Mouse (Mus musculus) intestine, postnatal 0 days (tissue): ENCODE measurements around the gene Pik3ip1. TPM values are rescaled to one million over a fixed set of nuclear protein-coding genes. Genes with fewer than 3 reads are reported as not detected.

Experiments
- ATAC-seq: fragments of 200-750 bp; cut with Nextera tagmentation; 2 replicates; pipeline ENCODE4 v1.8.0; 2017; ENCODE audit warnings: mild to moderate bottlenecking, moderate TSS enrichment, moderate library complexity
- H3K27ac ChIP-seq: fragments of 300-500 bp; sonication (generic); 2 replicates; pipeline ENCODE4 v1.5.1; 2014; ENCODE audit warnings: mild to moderate bottlenecking, low read depth, low read length, moderate library complexity
- H3K27me3 ChIP-seq: fragments of 300-500 bp; sonication (generic); replicated peaks from 2 replicates; pipeline ENCODE4 v1.6.1; 2014; ENCODE audit warnings: low read length, mixed read lengths; ENCODE audit not compliant: control insufficient read depth, insufficient read depth
- H3K36me3 ChIP-seq: fragments of 300-500 bp; sonication (generic); 2 replicates; pipeline ENCODE4 v1.6.1; 2014; ENCODE audit warnings: mild to moderate bottlenecking, moderate library complexity; ENCODE audit not compliant: control insufficient read depth, insufficient read depth
- H3K4me1 ChIP-seq: fragments of 300-500 bp; sonication (generic); replicated peaks from 2 replicates; pipeline ENCODE4 v1.6.1; 2014; ENCODE audit warnings: antibody characterized with exemption, low read length, mixed read lengths; ENCODE audit not compliant: control insufficient read depth, insufficient read depth
- H3K4me2 ChIP-seq: fragments of 300-500 bp; sonication (generic); replicated peaks from 2 replicates; pipeline ENCODE4 v1.6.1; 2014; ENCODE audit warnings: low read depth, mild to moderate bottlenecking, moderate library complexity
- H3K4me3 ChIP-seq: fragments of 300-500 bp; sonication (generic); 2 replicates; pipeline ENCODE4 v1.5.1; 2014; ENCODE audit warnings: low read depth, low read length
- H3K9ac ChIP-seq: fragments of 300-500 bp; sonication (generic); 2 replicates; pipeline ENCODE4 v1.6.1; 2014; ENCODE audit warnings: mild to moderate bottlenecking, low read depth, low read length
- H3K9me3 ChIP-seq: fragments of 300-500 bp; sonication (generic); 2 replicates; pipeline ENCODE4 v1.6.1; 2016; ENCODE audit warnings: mixed run types; ENCODE audit not compliant: control insufficient read depth
- CTCF ChIP-seq: sonication (generic); IDR thresholded peaks from 2 replicates; pipeline ENCODE4 v1.5.1; 2016; ENCODE audit warnings: low read depth, mild to moderate bottlenecking, control low read depth, antibody characterized with exemption, moderate library complexity
- WGBS: fragments of 180-500 bp; shearing (Covaris S2); extraction: QIAGEN DNeasy Blood & Tissue Kit; methylation state at CpG from one replicate; pipeline ENCODE4 v1.1.7; 2014; 5-methylcytosine and 5-hydroxymethylcytosine counted together
- polyA plus RNA-seq: library from polyadenylated mRNA; unstranded; fragments of >200 nt; fragmentation: Nextera tagmentation; extraction: Ambion mirVana; gene quantifications from 2 replicates; pipeline ENCODE4 v1.2.1, GENCODE M21; 2015

Gene Pik3ip1
- polyA plus RNA-seq, 1 experiment from 2014 or later: 6.5 TPM

- Histone ChIP-seq H3K9me3 (no peaks in the 10 kb centered on the region), H3K4me3 (no peak overlapping the region), H3K27me3 (no peaks in the 10 kb centered on the region), H3K36me3 (peaks cover 44% of the 10 kb centered on the region), H3K27ac (no peak overlapping the region), H3K4me2 (no peak overlapping the region), H3K4me1 (no peaks in the 10 kb centered on the region), H3K9ac (no peak overlapping the region)
- no peak for ATAC-seq
- WGBS: 71% methylated on average over 5 of the region's 5 CpGs
- no peak for TF ChIP-seq CTCF
Observed at GRCm38 (mm10) chr11:3341476-3341875, 11.3 kb downstream of the Pik3ip1 start.

- Histone ChIP-seq H3K27ac (no peak overlapping the region), H3K4me1 (peaks cover 6% of the 10 kb centered on the region; the same call in 1 of the 2 replicates), H3K27me3 (no peaks in the 10 kb centered on the region), H3K4me2 (no peak overlapping the region), H3K36me3 (peaks cover 65% of the 10 kb centered on the region), H3K4me3 (no peak overlapping the region), H3K9ac (no peak overlapping the region), H3K9me3 (no peaks in the 10 kb centered on the region)
- TF ChIP-seq CTCF: no peak
- no peak for ATAC-seq
- WGBS: 86% methylated on average over 3 of the region's 3 CpGs
Observed at GRCm38 (mm10) chr11:3344916-3345315, 14.7 kb downstream of the Pik3ip1 start.

DNA sequence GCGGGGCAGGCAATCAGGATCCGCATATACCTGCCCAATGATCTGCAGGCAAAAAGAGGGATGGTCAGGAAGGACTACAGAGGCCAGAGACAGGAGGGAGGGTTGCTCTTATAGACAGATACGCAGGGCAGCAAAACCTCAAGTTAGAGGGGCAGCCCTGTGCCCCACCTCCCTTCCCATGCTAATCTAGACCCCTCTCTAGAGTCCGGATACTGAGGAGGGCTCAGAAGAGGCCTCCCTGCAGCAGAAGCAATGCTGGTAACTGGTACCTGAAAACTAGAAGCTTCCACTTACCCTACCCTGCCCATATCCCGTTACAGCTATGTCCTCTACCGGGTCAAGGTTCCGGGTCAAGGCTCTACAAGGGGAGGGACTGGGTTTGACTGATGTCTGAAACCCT lies 16.1 kb downstream of the Pik3ip1 start:
- Histone ChIP-seq H3K27ac (no peak overlapping the region), H3K9me3 (no peaks in the 10 kb centered on the region), H3K9ac (no peak overlapping the region), H3K4me2 (no peak overlapping the region), H3K27me3 (no peaks in the 10 kb centered on the region), H3K4me1 (peaks cover 6% of the 10 kb centered on the region; the same call in 1 of the 2 replicates), H3K36me3 (peaks cover 77% of the 10 kb centered on the region), H3K4me3 (no peak overlapping the region)
- ATAC-seq: no peak
- 86% methylated on average over 7 of the region's 7 CpGs for WGBS
- TF ChIP-seq CTCF: no peak

DNA sequence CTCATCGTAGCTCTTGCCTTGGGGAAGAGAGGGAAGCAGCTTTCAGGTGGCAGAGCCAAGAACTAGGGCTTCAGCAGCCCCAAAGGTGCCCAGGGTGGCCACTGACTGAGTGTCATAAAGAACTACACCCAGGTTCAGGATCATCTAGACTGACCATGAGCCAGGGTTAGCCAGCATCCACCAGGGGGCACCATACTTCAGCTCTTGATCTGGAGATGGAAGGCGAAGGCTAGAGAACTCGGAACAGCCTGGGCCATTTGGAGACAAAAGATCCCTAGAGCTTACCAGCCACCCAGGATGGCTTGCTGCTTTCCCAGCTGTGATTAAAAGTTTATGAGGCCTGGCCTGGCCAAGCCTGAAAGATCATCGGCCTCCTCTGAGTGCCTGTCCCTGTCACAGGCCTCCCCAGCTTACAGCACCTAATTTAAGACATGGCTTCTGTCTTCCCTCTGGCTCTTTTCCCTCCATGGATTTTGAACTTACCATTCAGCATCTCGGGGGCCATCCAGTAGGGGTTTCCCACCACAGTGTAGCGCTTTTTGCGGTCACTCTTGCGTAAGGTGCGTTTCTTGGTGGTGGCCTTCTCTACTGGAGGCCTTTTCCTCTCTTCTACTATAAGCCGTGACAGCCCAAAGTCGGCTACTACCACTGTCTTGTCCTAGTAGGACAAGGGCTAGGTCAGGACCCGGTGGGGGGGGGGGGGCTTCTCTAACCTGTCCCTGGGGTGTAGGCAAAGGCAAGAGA lies 17.1 kb downstream of the Pik3ip1 start:
- Histone ChIP-seq H3K36me3 (peaks cover 83% of the 10 kb centered on the region), H3K4me2 (no peak overlapping the region), H3K9ac (no peak overlapping the region), H3K27ac (no peak overlapping the region), H3K9me3 (no peaks in the 10 kb centered on the region), H3K4me1 (peaks cover 6% of the 10 kb centered on the region; the same call in 1 of the 2 replicates), H3K4me3 (no peak overlapping the region), H3K27me3 (no peaks in the 10 kb centered on the region)
- ATAC-seq: peak; percentile 46; the same call in 1 of the 2 replicates
- 65% methylated on average over 12 of the region's 12 CpGs for WGBS
- TF ChIP-seq CTCF: peak; percentile 92

GRCm38 (mm10) chr11:3347835-3348195 lies 17.6 kb downstream of the Pik3ip1 start:
- Histone ChIP-seq H3K4me1 (peaks cover 6% of the 10 kb centered on the region; the same call in 1 of the 2 replicates), H3K4me3 (no peak overlapping the region), H3K9ac (no peak overlapping the region), H3K4me2 (no peak overlapping the region), H3K27me3 (no peaks in the 10 kb centered on the region), H3K27ac (no peak overlapping the region), H3K36me3 (peaks cover 83% of the 10 kb centered on the region), H3K9me3 (no peaks in the 10 kb centered on the region)
- ATAC-seq: no peak
- no peak for TF ChIP-seq CTCF

DNA sequence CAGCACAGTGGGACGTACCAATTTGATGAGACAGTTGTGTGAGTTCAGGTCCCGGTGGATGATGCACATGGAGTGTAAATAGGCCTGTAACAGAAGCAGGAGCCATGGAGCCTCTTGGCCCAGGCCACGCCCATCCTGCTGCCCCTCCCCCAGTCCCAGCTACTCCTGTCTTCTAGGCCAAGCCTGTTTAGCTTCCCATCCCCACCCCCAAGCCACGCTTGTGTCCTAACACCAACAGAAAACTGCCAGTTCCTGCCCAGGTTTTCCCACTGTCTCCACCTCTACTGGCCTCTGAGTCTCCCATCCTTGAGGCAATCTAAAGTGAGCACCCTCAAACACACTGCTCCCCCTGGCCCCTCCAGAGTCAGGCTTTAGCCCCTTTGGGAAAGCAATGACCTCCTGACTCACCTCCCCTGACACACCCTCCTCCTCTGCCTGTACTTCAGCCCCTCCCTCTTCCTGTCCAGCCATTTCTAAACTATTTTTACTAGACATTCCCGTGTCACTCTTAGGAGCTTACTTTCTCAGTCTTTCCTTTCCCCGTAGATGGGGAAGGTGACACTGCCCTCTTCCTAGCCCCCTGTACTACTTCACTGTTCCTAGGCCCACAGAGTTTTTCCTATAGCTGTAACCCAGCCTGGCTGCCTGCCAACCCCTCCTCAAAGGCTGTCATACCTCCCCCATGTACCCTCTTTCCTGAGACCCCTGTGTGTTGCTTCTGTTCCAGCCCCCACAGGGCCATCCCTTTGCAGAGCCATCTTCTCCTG lies 18.6 kb downstream of the Pik3ip1 start:
- peaks cover 82% of the 10 kb centered on the region for H3K36me3 ChIP-seq
- no peak for ATAC-seq
- no peaks in the 10 kb centered on the region for H3K9me3 ChIP-seq
- H3K4me3 ChIP-seq: no peak overlapping the region
- WGBS: 34% methylated on average over 6 of the region's 6 CpGs
- no peak overlapping the region; the same call in 1 of the 2 replicates for H3K27ac ChIP-seq
- TF ChIP-seq CTCF: no peak
- peaks cover 6% of the 10 kb centered on the region; the same call in 1 of the 2 replicates for H3K4me1 ChIP-seq
- H3K27me3 ChIP-seq: no peaks in the 10 kb centered on the region
- H3K4me2 ChIP-seq: no peak overlapping the region
- H3K9ac ChIP-seq: no peak overlapping the region
